Mouse (Mus musculus) layer of hippocampus, adult 2 months (tissue): ENCODE measurements around the gene Allc. TPM values are rescaled to one million over a fixed set of nuclear protein-coding genes. Genes with fewer than 3 reads are reported as not detected.
A peak's percentile ranks its signal among the peaks of the same experiment; 100 is the strongest.

Experiments
- DNase-seq, 2 experiments: peaks; one replicate each; pipeline ENCODE4 v3.0.0; 2022; ENCODE audit warnings: low spot score in 2 of 2
- H3K27ac ChIP-seq: fragments of 200-600 bp; 2 replicates; pipeline ENCODE4 v1.8.1; 2022
- H3K4me3 ChIP-seq: fragments of 200-600 bp; 2 replicates; pipeline ENCODE4 v1.8.1; 2022; ENCODE audit warnings: mild to moderate bottlenecking
- CTCF ChIP-seq: fragments of 200-600 bp; conservative IDR thresholded peaks from 2 replicates; pipeline ENCODE4 v1.8.1; 2022; ENCODE audit warnings: antibody characterized with exemption, mild to moderate bottlenecking, moderate library complexity
- long read RNA-seq, 2 experiments: library from polyadenylated mRNA; stranded (forward); transcript quantifications; one replicate each; pipeline ENCODE4 v2.0.0; 2021; ENCODE audit warnings: borderline mapping rate in 2 of 2
- total RNA-seq, 2 experiments: library from RNA; stranded (reverse); gene quantifications; 2 replicates each; pipeline ENCODE4 v1.2.3; 2021

Gene Allc
- total RNA-seq, result under 1 TPM; 0.32 to 0.56 TPM
- long read RNA-seq, experiment 1, result 0 reads
- long read RNA-seq, experiment 2, result 0 reads

DNA sequence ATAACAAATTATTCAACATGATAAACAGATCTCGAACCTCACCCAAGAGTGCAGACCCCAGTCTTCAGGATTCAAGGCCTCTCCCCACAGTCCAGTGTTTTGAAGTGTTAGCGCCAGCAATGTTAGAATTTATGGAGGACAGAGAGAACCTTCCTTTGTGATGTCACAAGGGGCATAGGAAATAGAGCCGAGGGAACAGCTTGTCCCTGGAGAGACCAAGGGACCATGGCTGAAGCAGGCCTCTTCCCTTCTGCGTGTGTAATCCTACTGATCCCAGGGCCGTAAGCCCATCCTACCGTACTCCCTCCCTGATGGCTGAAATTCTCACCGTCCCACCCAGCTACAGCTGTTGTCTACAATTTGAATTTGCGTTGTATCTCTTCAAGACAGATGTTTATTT, at the start of gene Allc:
Gene Allc (minus strand): TSS at position 101 of the 400 bp plus-strand sequence.
- no peak for TF ChIP-seq CTCF
- DNase-seq, result no peak
- H3K27ac ChIP-seq, result no peak within 1 kb of the TSS
- H3K4me3 ChIP-seq, result no peak within 1 kb of the TSS

DNA sequence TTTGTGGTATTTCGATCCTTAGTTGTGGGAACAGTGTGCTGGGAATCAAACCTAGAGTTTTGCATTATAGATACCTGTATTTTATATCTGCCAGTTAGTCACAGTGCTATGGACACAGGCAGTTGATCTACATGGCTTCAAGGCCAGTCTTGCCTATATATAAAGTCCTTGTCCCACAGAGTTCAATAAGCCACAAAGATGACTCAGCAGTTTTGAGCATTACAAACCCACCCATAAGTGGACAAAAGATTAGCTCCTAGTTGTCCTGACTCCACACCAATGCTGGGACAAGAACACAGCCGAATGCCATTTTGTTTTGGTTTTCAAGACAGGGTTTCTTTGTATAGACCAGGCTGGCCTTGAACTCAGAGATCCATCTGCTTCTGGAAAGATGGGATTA, 46.1 kb upstream of the Allc start:
- DNase-seq, result no peak
- no peak overlapping the region for H3K4me3 ChIP-seq
- H3K27ac ChIP-seq, result no peak overlapping the region
- no peak for TF ChIP-seq CTCF

DNA sequence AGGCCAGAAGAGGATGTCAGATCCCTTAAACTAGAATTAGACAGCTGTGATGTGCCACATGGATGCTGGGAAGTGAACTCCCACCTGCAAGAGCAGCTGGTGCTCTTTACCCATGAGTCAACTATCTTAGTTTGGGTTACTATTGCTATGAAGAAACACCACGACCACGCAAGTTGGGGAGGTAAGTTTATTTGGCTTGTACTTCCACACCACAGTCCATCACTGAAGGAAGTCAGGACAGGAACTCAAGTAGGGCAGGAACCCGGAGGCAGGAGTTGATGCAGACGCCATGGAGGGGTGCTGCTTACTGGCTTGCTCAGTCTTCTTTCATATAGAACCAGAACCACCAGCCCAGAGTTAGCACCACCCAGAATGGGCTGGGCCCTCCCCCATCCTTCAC, 44.8 kb upstream of the Allc start:
- no peak overlapping the region for H3K4me3 ChIP-seq
- TF ChIP-seq CTCF, result no peak
- no peak for DNase-seq

DNA sequence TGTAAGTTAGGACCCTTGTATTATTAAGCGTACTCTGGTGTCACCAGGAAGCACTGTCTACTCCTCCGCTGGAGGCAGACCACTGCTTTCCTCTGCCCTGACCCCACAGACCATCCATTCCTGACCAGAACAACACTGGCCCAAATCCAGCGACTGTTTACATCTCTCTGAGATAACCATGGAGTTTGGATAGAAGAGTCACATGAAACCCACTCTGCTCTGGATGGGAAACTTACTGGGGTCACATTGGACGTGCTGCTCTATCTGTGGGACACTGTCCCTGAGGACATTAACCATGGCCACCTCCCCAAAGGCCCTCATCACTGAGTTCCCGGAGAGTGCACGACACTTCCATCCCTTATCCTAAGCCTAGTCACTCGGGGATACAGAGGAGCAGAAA, 43.1 kb upstream of the Allc start:
- DNase-seq, result no peak
- TF ChIP-seq CTCF, result no peak
- Histone ChIP-seq H3K27ac (no peak overlapping the region), H3K4me3 (no peak overlapping the region)

More for the DNA sequence above, 44.8 kb upstream of the Allc start:
- no peak overlapping the region for H3K27ac ChIP-seq

DNA sequence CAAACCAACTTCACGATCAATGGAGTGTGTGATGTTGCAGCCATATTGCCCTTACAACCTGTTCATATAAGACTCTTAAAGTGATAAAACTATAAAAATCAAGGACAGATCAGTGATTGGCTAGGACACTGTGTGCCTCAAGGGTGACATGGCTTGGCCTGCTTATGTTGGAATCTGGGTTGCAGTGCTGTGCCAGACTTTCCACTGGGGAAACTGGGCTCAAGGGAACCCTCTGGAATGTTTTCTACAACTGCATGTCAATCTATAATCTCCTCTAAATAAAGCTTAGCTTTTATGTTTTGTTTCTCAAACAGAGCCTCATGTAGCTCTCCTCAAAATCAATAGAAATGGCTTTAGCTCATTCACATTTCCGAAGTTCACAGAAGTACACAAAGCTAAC, 41.9 kb upstream of the Allc start:
- no peak overlapping the region for H3K27ac ChIP-seq
- no peak for TF ChIP-seq CTCF
- DNase-seq, result no peak
- H3K4me3 ChIP-seq, result no peak overlapping the region

DNA sequence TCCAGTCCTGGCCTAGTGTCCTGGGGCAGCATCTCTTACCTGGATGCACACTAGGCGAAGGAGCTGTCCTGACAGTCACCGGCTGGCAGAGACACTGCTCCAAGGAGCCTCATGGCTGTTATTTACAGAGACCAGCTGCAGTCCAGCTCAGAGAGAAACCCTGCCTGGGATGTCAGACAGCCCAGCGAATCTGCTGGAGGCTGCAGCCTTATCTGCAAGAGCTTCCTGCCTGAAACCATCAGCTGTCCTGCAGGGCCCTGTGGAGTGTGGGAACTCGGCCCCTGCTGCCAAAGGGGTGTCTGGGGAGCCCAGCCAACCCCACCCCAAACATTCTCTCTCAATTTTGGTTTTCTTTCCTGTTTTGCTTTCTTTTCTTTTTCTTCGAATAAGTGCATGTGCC, 40.9 kb upstream of the Allc start, which contains the start of gene Colec11:
Gene Colec11 (minus strand): TSS at position 183 of the 400 bp plus-strand sequence.
- H3K4me3 ChIP-seq, result no peak within 1 kb of the TSS
- TF ChIP-seq CTCF, result no peak
- DNase-seq, result no peak
- peak within 1 kb of the TSS; percentile 75 for H3K27ac ChIP-seq

DNA sequence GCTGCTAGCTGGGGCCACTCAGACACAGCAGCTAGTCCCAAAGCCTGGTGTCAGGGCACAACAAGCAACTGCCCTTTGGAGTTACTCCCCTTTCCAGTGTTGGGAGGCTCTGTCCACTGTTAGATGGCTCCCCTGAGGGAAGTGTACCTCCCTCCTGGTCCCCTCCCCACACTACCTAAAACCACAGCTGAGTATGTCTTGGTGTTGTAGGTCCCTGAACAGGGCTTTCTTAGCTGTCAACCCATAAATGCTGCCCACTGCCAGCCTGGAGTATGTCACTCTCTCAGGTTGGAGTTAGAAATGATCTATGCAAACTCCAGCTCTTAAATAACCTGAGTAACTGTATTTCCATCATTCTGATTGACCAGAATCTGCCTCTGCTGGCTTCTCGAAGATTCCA, 40.3 kb upstream of the Allc start:
- no peak for TF ChIP-seq CTCF
- Histone ChIP-seq H3K4me3 (no peak overlapping the region), H3K27ac (peak overlapping the region; percentile 75)
- DNase-seq, result no peak

DNA sequence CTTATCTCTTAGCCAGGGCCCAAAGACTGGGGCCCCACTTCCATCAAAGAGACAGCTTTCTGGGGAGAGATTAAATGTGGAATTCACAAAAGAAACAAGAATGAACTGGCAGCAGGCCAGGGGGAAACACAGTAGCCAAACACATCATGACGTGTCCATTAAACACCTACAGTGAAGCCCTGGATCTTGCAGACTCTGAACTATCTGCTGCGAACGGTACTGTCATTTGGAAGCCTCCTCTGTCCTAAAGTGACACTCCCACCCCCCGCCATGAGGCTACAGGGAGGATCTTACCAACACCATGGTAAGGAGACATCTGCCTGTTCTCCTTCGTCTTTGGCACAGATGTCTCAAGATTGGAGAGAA, 39.8 kb upstream of the Allc start:
- Histone ChIP-seq H3K4me3 (no peak overlapping the region), H3K27ac (peak overlapping the region; percentile 75; the same call in 1 of the 2 replicates)
- TF ChIP-seq CTCF, result no peak
- peak; percentile 44 to 52 for DNase-seq

DNA sequence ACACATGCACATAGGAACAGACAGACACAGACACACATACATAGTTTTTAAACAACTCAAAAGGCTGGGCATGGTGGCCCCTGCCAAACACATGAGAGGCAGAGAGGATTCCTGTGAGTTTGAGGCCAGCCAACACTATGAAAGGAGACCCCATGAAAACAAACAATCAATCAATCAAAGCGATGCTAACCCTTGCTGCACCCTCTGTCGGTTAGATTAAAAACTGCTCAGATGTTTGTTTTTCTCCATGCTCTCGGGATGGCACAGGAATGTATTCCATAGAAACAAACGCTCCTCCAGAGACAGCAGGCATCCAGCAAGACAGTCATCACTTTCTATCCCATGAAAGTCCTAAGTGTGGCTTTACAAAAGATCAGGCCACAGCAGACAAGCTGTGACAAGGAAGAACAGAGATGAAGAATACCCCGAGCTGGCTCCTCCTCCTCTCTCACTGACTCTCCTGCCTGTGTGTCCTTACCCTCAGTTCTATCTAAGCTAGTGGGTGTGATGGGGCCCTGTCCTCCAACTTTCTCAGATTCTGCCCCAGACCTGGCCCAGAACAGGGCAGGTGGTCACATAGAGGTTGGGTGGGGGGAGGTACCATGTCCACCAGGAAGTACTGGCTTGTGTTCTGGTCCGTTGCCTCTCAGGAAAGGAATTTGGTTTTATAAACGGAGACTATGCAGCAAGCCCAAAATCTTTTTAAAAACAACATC, 39.3 kb upstream of the Allc start:
- no peak for DNase-seq
- Histone ChIP-seq H3K27ac (peak overlapping the region; percentile 75; the same call in 1 of the 2 replicates), H3K4me3 (no peak overlapping the region)
- TF ChIP-seq CTCF, result peak; percentile 63

DNA sequence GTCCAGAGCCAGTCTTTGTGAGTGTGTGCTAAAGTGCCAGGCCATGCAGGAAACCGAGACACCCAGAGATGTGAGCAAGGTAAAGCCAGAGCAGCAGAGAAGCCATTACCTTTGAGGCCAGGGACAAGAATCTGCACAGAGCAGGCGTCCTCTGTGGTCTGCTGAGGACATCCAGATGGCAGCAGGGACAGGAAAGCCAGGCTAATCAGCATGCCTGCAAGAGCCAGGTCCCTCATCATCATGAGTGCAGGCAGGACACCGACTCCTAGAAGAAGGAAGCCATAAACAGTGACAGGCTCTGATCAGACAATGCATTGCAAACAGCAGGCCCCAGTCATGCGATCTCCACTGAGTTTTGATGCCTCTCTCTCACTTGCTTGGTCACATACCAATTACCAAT, 35.0 kb upstream of the Allc start:
- Histone ChIP-seq H3K27ac (peak overlapping the region; percentile 3; the same call in 1 of the 2 replicates), H3K4me3 (no peak overlapping the region)
- no peak for DNase-seq
- TF ChIP-seq CTCF, result no peak

DNA sequence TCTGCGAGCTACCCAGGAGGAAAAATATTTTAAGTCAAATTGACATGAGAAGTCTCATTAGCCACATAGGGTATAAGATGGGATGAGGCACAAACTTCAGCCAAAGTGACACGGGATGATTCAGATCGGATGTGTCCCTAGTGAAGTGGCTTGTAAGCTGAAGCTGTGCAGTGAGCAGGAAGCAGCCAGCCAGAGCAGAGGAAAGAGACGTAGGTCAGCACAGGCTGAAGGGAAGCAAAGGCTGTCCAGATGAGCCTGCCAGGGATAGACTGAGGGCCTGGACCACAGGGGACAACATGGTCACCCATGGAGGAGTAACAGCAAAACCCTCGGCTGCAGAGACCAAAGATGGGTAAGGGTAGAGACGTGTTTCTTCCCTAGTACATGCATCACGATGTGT, 32.1 kb upstream of the Allc start:
- no peak overlapping the region for H3K27ac ChIP-seq
- TF ChIP-seq CTCF, result no peak

DNA sequence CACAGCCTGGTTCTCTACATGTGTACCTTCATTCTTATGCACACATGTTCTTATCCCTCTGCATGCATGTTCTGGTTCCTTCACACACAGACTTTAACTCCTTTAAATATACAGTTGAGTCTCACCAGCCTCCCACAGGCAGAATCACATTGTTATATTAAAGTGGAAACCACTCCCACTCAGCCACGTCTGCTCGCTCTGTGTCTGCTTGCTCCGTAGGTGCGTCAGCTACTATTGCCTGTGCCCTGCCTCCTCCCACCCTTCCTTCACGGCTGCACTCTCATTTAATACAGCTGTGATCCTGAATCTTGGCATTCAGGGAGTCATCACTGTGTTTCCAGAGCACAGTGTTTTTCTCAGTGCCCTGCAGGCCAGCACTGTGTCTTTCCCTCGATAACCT, 30.1 kb upstream of the Allc start:
- no peak for TF ChIP-seq CTCF
- peak; percentile 43 to 51 for DNase-seq
- Histone ChIP-seq H3K27ac (peak overlapping the region; percentile 43; the same call in 1 of the 2 replicates), H3K4me3 (no peak overlapping the region)

More for the DNA sequence above, 32.1 kb upstream of the Allc start:
- no peak for DNase-seq
- no peak overlapping the region for H3K4me3 ChIP-seq

DNA sequence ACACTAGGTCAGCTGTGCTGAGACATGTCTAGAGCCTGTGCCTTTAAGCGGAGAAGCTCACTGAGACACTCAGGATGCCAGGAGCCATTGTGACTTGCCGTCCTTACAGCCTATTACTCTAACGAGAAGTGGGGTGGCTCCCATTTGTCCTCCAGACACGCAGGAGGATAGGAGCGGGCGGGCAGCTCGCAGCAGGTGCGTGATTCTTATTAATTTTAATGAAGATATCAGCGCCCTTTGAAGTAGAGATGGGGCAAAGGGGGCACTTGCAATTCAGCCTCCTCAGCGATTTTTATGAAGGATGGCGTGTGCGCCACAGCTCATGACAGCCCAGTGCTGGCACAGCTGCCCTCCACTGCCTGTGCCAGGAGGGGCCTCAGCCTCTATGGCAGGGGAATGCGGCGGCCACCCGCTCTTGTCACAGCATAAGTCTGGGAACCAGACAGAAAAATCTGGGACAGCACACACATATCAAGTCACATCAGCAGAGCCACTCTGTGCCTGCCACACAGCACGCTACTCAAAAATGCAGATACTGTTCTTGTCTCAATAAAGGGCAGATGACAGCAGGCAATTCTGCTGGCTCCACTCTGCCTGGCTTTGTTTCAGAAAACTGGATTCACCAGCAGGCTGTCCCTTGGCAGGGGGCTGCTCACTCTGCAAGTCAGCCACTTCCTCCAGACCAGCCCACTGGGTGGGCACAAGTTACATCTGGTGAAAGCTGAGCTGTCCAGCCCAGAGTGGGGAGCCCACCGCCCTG, 25.4 kb upstream of the Allc start:
- peak; percentile 50 to 74 for DNase-seq
- H3K4me3 ChIP-seq, result peak overlapping the region; percentile 53
- TF ChIP-seq CTCF, result 0 out of 2 replicates have a peak, but pooled peaks have one; percentile 4
- H3K27ac ChIP-seq, result peak overlapping the region; percentile 93
